Mouse (Mus musculus): ENCODE measurements around the gene Aldh2. TPM values are rescaled to one million over a fixed set of nuclear protein-coding genes. Genes with fewer than 3 reads are reported as not detected.
"Not testable (repeated sequence)": the region's sequence is repeated elsewhere in the genome, so short reads cannot be mapped to it uniquely, and the experiment has no call there.

Aldh2 gene
- 1,038 and 1,196 TPM in 2 replicates for total RNA-seq (2021)
- long read RNA-seq, experiment 1, transcript Aldh2-201 (13 exons, 3,867 nt): major isoform, 144 of 199 reads
- long read RNA-seq, experiment 1, partial matches to known transcripts: 28 of 199 reads
- long read RNA-seq, experiment 1, other reads (novel, unspliced or antisense): 23 of 199 reads
- long read RNA-seq, experiment 2, transcript Aldh2-201 (13 exons, 3,867 nt): major isoform, 96 of 145 reads
- long read RNA-seq, experiment 2, partial matches to known transcripts: 22 of 145 reads
- long read RNA-seq, experiment 2, other reads (novel, unspliced or antisense): 27 of 145 reads

GRCm38 (mm10) chr5:121593451-121594401 is at the start of gene Aldh2:
TSS of gene Aldh2 (minus strand) at chr5:121593824.
- DNase-seq: peak; percentile 95

- no peak for DNase-seq
Observed at GRCm38 (mm10) chr5:121639601-121640000, 46.0 kb upstream of the Aldh2 start.

GRCm38 (mm10) chr5:121637296-121637695 is 43.7 kb upstream of the Aldh2 start:
- DNase-seq: no peak

- no peak for DNase-seq
Observed at GRCm38 (mm10) chr5:121634668-121635067, 41.0 kb upstream of the Aldh2 start.

- DNase-seq: no peak
Observed at GRCm38 (mm10) chr5:121632804-121633203, 39.2 kb upstream of the Aldh2 start.

- peak; percentile 17 for DNase-seq
Observed at GRCm38 (mm10) chr5:121631106-121631647, 37.6 kb upstream of the Aldh2 start.

GRCm38 (mm10) chr5:121627871-121628270 is 34.2 kb upstream of the Aldh2 start:
- DNase-seq: peak; percentile 91

- no peak for DNase-seq
Observed at GRCm38 (mm10) chr5:121623241-121623640, 29.6 kb upstream of the Aldh2 start.

GRCm38 (mm10) chr5:121621102-121621501 is 27.5 kb upstream of the Aldh2 start:
- DNase-seq: no peak

- DNase-seq: peak; percentile 92
Observed at GRCm38 (mm10) chr5:121618592-121619513, 25.2 kb upstream of the Aldh2 start, which contains the start of gene Acad12. TSS of gene Acad12 (minus strand) at chr5:121618938.

- not testable (repeated sequence) for DNase-seq
Observed at GRCm38 (mm10) chr5:121614921-121615320, 21.3 kb upstream of the Aldh2 start.

- DNase-seq: no peak
Observed at GRCm38 (mm10) chr5:121612036-121612435, 18.4 kb upstream of the Aldh2 start.

GRCm38 (mm10) chr5:121609556-121610135 is 16.0 kb upstream of the Aldh2 start:
- DNase-seq: not testable (repeated sequence)

- DNase-seq: peak; percentile 91
Observed at GRCm38 (mm10) chr5:121606151-121606550, 12.5 kb upstream of the Aldh2 start.

- DNase-seq: not testable (repeated sequence)
Observed at GRCm38 (mm10) chr5:121603815-121604214, 10.2 kb upstream of the Aldh2 start.

GRCm38 (mm10) chr5:121601547-121602299 is 8.1 kb upstream of the Aldh2 start:
- DNase-seq: peak; percentile 95

GRCm38 (mm10) chr5:121598871-121599610 is 5.4 kb upstream of the Aldh2 start:
- no peak for DNase-seq

GRCm38 (mm10) chr5:121597991-121598537 is 4.4 kb upstream of the Aldh2 start:
- no peak for DNase-seq

GRCm38 (mm10) chr5:121597332-121597731 is 3.7 kb upstream of the Aldh2 start:
- no peak for DNase-seq
